Mouse (Mus musculus): ENCODE data around the gene Csde1.

Gene Csde1

GRCm38 (mm10) chr3:103058207-103059157, 38.3 kb downstream of the Csde1 start, which contains the start of gene Nras:
TSS of gene Nras (plus strand) at chr3:103058285.
- DNase-seq (ENCODE audit: low spot score) = peak; percentile 88

- no peak for DNase-seq (ENCODE audit: low spot score)
Observed at GRCm38 (mm10) chr3:103066927-103067326, 46.7 kb downstream of the Csde1 start.

- DNase-seq (ENCODE audit: low spot score) = no peak
Observed at GRCm38 (mm10) chr3:103068971-103069370, 48.7 kb downstream of the Csde1 start.

DNA sequence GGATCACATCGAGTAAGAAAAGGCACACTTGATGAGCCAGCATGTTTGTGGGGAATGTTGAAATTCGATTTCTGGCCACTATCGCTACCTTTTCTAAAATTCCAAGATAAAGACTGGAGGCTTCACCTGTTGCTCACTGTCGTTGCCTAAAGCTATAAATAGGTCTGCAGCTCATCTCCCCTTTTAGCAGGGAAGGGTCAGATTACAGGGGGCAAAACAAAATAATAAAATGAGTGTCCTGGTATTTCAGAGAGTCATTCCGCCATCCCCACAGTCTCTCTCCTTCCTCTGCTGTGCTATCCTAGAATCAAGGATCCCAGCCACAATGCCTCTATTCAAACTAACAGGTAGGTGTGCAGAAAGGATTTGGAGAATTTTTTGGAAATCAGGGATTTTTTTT, 53.5 kb downstream of the Csde1 start, which contains the start of gene Ampd1:
TSS of gene Ampd1 (plus strand) at position 244 of the 400 bp plus-strand sequence.
- no peak for DNase-seq (ENCODE audit: low spot score)

GRCm38 (mm10) chr3:103075871-103076270, 55.6 kb downstream of the Csde1 start:
- no peak for DNase-seq (ENCODE audit: low spot score)

DNA sequence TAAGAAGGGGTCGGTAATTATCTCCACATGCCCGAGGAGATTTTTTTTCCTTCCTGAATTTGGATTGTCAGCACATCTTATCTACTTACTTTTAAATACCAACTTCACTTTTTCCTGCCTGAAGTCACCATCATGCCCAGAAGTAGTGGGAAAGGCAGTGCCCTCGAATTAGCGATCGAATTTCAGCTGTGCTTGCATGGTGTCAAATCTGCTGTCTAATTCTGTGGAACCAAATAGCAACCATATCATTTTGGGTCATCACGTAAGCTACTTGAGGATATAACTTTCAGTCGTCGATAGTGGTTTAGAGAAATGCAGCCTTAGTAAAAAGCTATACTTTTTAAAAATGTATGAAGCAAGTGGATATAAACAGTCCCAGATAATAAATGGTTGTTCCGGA, 56.2 kb downstream of the Csde1 start:
- DNase-seq (ENCODE audit: low spot score) = no peak

- no peak for DNase-seq (ENCODE audit: low spot score)
Observed at GRCm38 (mm10) chr3:103079301-103079700, 59.1 kb downstream of the Csde1 start.

GRCm38 (mm10) chr3:103081051-103081450, 60.8 kb downstream of the Csde1 start:
- DNase-seq (ENCODE audit: low spot score) = no peak

DNA sequence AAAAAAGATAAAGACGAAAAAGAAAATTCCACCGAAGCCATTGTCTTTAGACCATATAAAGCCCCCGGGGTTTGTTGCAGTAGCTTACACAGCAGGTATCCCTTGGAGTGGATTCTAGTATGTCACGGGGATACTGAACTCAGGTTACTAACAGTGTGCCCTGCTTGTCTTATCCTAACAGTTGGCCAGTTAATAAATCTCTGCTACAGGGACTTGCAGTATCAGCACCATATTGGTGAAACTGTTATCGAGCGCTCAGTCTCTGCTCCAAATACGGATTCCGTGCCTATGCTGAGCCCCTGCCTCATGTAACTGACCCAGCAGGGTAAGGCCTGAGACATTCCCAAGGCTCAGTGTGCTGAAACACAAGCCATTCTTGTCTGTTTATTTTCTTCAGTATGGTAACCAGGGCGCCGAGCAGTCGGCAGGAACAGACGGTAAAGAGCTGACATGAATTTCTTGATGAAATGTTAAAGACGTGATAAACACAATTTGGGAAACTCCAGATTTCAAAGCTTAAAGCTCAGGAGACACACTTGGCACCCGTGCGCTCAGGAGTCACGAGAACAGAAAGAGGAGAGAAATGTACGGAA, 61.7 kb downstream of the Csde1 start:
- DNase-seq (ENCODE audit: low spot score) = no peak

GRCm38 (mm10) chr3:103082761-103083160, 62.5 kb downstream of the Csde1 start:
- no peak for DNase-seq (ENCODE audit: low spot score)

DNA sequence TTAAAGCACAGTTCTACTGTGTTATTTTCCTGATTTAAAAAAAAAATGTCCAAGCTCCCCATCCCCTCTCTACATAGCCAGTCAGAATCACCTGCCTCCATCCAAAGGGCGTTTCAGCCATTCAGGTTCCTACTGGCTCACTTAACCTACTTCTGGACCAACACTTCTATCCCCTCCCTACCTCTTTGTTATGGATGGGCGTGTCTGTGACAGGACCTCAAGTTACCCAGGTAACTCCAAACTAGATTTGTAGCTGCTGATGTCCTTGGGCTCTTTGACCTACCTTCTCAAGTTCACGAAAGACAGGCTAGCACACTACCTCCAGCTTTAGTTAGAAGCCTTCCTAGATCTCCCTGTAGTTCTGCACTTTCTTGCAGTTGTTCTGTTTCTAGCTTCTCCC, 65.8 kb downstream of the Csde1 start:
- DNase-seq (ENCODE audit: low spot score) = no peak

DNA sequence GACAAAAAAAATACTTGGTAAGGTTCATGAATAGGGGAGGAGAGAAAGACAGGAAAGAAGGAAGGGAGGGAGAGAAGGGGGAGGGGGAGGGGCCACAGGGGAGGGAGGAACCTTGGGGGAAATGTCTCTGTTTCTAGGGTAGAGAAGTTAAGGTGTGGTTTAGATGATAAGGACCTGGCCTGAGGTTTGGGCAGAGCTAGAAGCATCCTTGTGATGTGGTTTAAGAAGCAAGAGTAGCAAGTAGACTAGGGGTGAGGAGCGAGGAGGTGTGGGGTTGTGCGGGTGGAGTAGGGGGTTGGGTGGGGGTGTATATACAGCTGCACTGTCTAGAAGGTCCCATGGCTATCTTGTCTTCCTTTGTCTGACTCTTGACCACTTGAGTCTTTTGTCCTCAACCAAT, 71.5 kb downstream of the Csde1 start:
- no peak for DNase-seq (ENCODE audit: low spot score)

- no peak for DNase-seq (ENCODE audit: low spot score)
Observed at GRCm38 (mm10) chr3:103098662-103099061, 78.4 kb downstream of the Csde1 start.

- DNase-seq (ENCODE audit: low spot score) = no peak
Observed at GRCm38 (mm10) chr3:103099667-103100066, 79.4 kb downstream of the Csde1 start.

GRCm38 (mm10) chr3:103100735-103101134, 80.5 kb downstream of the Csde1 start:
- DNase-seq (ENCODE audit: low spot score) = no peak

GRCm38 (mm10) chr3:103101194-103101593, 81.0 kb downstream of the Csde1 start:
- DNase-seq (ENCODE audit: low spot score) = no peak

GRCm38 (mm10) chr3:103101909-103102308, 81.7 kb downstream of the Csde1 start:
- no peak for DNase-seq (ENCODE audit: low spot score)

GRCm38 (mm10) chr3:103102454-103103390, 82.5 kb downstream of the Csde1 start, which contains the start of gene Dennd2c:
TSS of gene Dennd2c (plus strand) at chr3:103102604.
- DNase-seq (ENCODE audit: low spot score) = peak; percentile 90
